Mouse (Mus musculus) yolk sac, embryonic 10.5 days (tissue): ENCODE measurements around the gene Ube2d1.

Experiments
- DNase-seq: peaks from one replicate; pipeline ENCODE4 v3.0.0-alpha.2; 2017; ENCODE audit warnings: low spot score

Ube2d1 gene

DNA sequence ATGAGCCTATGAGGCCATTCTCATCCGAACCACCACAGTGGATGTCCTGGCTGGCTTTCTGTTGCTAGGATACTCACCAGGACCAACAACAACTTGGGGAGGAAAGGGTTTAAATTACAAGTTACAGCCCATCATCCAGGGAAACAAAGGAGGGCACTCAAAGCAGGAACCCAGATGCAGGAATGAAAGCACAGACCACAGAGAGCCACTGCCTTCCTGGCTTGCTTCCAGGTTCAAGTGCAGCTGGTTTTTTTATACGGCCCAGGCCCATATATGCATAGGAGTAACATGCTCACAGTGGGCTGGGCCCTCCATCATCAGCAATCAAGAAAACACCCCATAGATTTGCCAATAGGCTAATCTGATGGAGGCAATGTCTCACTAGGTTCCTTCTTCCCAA is 62.4 kb downstream of the Ube2d1 start:
- no peak for DNase-seq

DNA sequence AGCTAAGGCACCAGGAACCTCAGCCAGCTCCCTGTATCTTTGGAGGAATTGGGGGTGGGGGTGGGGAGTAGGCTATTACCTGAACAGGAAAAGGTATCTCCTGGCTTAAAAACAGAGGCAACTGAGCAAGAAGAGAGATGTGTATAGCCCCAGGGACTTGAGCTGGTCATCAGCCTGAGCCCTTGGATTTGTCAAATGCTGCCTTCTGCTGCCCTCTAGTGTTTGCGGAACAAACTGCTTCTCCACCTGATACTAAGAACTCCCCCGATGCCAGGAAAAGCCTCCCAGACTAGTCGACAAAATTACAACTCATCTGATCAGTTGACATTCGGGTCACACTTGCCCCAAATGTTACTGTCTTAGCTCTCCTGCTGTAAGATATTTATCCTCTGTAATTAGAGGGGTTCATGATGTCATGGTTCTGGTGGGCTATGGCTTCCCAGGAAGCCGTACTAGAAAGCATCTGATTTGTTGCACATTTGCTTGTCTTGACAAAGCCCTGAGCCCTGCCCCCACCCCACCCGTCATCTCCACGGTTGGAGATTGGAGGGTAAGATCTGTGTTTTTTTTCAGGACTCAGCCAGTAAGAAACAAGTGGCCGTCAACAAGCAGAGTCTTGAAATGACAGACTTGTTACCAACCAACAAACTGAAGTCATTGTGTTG is 66.7 kb downstream of the Ube2d1 start:
- DNase-seq, result peak; percentile 78

DNA sequence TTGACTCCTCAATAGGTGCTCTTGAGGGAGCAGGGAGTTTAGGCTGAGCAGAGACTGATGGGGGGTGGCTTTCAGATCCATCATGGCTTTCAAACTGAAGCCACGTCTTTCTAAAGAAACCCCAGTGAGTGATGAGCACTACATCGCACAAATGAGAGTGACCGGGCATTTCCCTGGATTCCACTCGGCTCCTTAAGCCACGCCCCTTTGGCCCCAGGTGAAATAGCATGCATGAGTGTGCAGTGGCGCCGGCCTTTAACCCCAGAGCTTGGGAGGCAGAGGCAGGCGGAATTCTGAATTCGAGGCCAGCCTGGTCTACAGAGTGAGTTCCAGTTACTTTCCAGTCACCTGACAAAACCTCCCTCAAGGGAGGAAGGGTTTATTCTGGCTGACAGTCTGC is 69.1 kb downstream of the Ube2d1 start:
- DNase-seq, result no peak
